Mouse (Mus musculus) stomach, postnatal 0 days (tissue): ENCODE data around the gene Gorasp2.

Experiments
- CTCF ChIP-seq: IDR thresholded peaks from 2 replicates; pipeline ENCODE4 v1.5.1; 2016; ENCODE audit warnings: antibody characterized with exemption, low read depth, mild to moderate bottlenecking, moderate library complexity
- EP300 ChIP-seq: optimal IDR thresholded peaks from 2 replicates; pipeline ENCODE3; 2016; ENCODE audit warnings: antibody characterized with exemption

DNA sequence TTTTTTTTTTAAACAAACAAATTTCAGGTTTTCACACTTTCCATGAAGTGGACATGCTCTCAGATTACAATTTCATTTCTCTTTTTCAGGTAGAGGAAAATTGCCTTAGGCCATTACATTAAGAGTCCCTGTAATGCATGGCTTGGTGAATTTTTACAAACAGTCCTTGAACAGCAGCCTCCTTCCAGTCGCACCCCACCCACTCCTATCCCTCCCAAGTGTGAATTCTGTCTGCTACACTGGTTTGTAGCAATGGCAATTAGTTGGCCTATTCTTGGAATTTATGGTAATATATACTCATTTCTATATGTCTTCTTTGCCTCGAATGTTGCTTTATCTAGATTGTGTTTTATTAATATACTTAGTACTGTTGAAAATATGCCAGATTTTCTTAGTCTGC, 11.1 kb downstream of the Gorasp2 start:
- no peak for TF ChIP-seq CTCF
- TF ChIP-seq EP300 = no peak
